Mouse (Mus musculus) CD4-positive, CD25-positive, alpha-beta regulatory T cell, adult 4 months (primary cell): ENCODE data around the gene Pxylp1. TPM values are rescaled to one million over a fixed set of nuclear protein-coding genes. Genes with fewer than 3 reads are reported as not detected.
"Not testable (repeated sequence)": the region's sequence is repeated elsewhere in the genome, so short reads cannot be mapped to it uniquely, and the experiment has no call there.

Experiments
- ATAC-seq: one replicate; pipeline ENCODE4 v1.8.0; 2017
- polyA plus RNA-seq, 2 experiments: library from polyadenylated mRNA; unstranded; fragments of 100-300 nt; shearing (Covaris generic); gene quantifications; one replicate each; pipeline ENCODE4 v1.2.1; 2017

The Pxylp1 gene
- polyA plus RNA-seq: 10 to 100 TPM in 1 of 2 experiments, 1 to 10 TPM in 1; 9.4 to 12.0 TPM

DNA sequence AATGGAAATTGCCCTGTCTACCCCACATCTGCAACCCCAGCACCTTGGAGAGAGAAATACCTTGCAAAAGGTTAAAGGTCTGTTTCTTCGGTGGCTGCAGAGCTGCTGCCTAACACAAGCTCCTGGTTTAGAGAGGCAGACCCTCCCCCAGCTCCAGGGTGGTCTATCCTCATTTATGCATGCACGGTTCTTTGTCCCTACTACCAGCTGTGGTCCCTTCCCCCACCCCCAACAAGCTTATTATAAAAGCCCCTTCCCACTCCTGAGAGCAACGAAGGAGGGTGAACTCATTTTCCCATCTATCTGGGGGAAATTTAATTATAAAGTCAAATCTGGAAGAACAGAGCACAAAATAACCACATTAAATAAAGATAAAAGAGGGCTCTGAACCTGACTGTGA, at the start of gene Pxylp1:
Gene Pxylp1 (minus strand): TSS at position 124 of the 400 bp plus-strand sequence.
- ATAC-seq: no peak

DNA sequence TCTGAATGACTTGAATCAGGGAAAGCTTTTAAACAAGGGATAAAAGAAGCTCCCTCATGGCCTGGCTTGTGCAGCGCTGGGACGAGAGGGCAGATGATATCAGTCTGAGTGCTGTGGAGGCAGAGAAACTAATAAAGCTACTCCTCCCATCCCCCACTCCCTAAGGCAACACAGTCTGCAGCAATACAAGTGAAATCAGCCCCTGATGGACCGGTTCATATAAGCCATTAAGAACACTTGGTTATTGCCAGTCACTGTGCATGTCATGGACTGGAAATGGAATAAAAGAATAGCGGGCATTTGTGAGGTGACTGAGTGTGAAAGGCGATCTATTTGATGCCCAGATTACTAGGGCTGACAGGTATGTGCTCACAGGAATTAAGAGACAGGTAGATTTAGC, 46.4 kb upstream of the Pxylp1 start:
- ATAC-seq: no peak

GRCm38 (mm10) chr9:96936427-96936826, 44.0 kb upstream of the Pxylp1 start:
- not testable (repeated sequence) for ATAC-seq

- ATAC-seq: peak; percentile 96
Measured at GRCm38 (mm10) chr9:96935556-96936300, 43.3 kb upstream of the Pxylp1 start.

GRCm38 (mm10) chr9:96934816-96935215, 42.3 kb upstream of the Pxylp1 start:
- no peak for ATAC-seq

DNA sequence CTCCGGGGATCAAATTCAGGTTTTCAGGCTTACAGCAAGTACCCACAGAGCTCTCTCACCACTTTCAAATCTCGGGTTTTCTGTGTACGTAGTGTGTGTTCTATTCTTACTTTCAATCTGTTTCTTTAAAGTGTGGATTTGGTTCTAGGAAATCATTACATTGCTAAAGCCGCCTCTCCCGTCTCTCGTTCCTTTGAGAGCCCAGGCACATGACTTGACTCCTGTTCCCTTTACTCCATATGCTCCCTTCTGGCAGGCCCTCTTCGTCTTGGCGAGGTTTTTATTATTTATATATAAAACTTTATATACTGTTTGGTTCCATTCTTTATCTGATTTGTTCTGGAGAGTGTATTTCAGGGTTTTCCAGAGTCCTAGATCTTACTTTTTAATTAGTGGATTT, 40.3 kb upstream of the Pxylp1 start:
- ATAC-seq: no peak

GRCm38 (mm10) chr9:96923577-96924316, 31.3 kb upstream of the Pxylp1 start:
- no peak for ATAC-seq

DNA sequence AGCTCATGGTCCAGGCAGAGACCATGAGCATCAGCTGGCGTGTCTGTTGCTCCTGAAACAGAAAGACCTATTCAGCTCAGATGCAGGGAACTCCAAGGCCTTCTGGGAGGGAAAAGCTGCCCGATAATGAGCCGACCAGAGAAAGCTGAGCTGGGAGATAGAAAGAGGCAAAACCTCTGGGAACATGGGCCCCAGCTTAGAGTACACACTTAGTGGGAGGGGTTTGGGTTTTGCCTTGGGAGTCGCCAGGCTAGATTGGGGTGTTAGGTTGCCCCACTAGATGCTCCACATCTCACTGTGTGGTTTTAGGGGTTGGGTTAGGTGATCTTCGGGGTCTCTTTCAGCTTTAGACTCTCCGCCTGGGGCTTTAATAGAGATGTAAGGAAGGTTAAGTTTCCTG, 30.6 kb upstream of the Pxylp1 start:
- ATAC-seq: no peak

GRCm38 (mm10) chr9:96916620-96917538, 24.4 kb upstream of the Pxylp1 start:
- ATAC-seq: peak; percentile 99

- no peak for ATAC-seq
Measured at GRCm38 (mm10) chr9:96916076-96916475, 23.6 kb upstream of the Pxylp1 start.

- no peak for ATAC-seq
Measured at GRCm38 (mm10) chr9:96914851-96915250, 22.4 kb upstream of the Pxylp1 start.

GRCm38 (mm10) chr9:96914005-96914404, 21.5 kb upstream of the Pxylp1 start:
- ATAC-seq: no peak

DNA sequence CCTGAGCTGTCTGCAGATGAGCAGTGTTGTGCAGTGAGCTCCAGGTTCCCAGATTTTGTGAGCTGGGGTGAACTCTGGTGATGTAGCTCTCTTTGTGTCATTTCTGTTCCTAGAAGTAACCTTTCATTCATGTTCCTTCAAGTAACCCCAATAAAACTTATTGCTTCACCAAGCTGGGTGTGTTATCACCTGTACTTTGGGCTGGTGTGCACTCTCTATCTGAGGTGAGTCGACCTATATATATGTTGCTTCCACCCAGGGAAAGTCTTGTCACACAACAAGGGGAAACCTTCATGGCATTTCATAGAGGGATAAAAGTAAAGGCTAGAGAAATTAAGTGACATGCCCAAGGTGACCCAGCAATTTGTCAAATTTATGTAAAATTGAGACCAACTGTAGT, 17.0 kb upstream of the Pxylp1 start:
- no peak for ATAC-seq

GRCm38 (mm10) chr9:96908737-96909136, 16.3 kb upstream of the Pxylp1 start:
- no peak for ATAC-seq

GRCm38 (mm10) chr9:96904360-96905355, 12.2 kb upstream of the Pxylp1 start:
- no peak for ATAC-seq

DNA sequence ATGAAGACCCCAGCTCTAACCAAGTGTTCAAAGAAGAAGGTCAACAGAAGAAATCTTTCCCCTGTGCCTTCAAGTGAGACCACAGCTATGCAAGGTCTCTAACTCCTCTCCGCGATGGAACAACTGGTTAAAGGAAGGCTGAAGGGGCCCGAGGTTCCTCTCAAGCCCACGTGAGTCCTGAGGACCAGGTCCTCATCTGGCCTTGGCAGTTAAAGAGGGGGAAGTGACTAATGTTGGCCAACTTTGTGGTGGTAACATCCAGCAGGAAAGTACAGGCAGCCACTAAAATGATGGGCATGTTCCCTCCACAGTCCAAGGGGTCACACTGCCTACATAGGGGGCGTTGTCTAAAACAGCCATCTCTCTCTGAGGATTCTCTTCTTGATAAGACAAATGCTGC, 7.2 kb upstream of the Pxylp1 start:
- ATAC-seq: no peak

- no peak for ATAC-seq
Measured at GRCm38 (mm10) chr9:96899004-96899403, 6.5 kb upstream of the Pxylp1 start.

DNA sequence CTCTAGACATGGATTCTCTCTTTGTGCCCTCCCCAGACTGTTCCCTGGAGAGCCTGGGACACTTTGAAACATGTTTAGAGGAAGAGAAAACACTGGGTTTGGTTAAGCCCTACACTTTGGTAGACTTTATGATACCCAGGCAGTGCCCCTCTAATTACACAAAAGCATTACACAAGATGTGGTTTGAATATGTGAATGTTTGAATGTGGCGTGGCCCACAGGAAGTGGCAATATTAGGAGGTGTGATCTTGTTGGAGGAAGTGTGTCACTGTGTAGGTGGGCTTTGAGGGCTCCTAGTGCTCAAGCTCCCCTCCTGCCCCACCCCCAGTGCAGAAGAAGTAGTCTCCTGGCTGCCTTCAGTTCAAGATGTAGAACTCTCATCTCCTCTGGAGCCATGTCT, 4.2 kb upstream of the Pxylp1 start:
- peak; percentile 49 for ATAC-seq

DNA sequence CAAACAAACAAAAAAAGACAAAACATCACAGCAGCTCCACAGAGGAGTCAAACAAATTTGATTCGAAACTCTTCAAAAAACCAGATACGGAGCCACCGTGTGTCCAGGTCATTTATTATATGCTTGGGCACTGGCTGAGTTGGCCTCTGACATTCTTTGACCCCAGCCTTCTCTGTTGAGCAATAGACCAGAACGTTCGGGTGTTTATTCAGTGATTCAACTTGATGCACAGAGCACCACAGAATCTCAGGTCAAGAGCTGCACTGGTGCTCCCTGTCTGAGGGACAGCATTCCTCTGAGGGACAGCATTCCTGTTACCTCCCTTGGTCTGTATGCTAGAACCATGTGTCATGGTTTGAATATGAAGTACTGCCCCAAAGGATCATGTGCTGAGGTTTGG, 1.1 kb upstream of the Pxylp1 start:
- ATAC-seq: no peak

DNA sequence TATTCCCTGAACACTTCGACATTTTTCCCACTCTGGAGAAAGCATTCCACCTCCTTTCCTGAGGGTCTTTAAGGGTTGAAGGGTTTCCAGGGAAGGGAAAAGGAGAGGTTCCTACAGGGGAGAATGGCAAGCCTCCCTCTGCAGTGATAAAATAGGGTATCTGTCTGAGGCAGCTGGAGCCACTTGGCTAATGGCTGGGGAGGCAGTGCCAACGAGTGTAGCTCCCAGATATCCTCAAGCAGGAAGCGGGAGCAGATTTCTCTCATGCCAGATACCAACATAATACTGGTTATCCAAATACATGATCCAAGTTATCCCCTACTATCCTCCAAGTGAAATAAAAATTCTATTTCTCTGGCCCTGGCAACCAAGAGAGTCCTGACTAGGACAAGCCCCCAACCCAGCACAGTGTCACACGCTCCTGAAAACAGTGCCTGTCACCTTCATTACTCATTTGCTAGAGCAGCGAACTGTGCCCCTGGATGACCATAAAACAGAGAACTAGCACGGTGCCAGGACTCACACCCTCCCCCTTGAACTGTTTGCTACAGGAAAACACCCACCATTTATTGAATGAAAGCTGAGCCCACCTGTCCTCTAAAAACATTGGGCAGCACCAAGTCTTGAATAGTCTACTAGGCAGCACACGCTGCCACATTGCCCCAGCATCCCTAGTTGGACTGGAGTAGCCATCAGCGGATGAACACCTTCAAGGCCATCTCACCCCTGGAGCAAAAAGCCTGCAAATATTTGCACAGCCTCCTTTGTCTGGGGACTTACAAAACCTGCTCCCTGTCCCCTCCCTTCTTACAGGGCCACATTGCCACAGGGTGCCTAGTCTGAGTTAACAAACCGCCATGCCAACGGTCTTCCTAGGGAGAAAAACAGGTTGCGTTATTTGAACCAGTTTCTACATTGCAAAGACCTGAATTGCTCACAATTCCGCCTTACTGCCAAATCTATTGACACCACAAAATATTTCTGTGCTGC, 833 bp downstream of the Pxylp1 start:
- no peak for ATAC-seq
